Mouse (Mus musculus): ENCODE data around the gene P2ry2.

Gene P2ry2

DNA sequence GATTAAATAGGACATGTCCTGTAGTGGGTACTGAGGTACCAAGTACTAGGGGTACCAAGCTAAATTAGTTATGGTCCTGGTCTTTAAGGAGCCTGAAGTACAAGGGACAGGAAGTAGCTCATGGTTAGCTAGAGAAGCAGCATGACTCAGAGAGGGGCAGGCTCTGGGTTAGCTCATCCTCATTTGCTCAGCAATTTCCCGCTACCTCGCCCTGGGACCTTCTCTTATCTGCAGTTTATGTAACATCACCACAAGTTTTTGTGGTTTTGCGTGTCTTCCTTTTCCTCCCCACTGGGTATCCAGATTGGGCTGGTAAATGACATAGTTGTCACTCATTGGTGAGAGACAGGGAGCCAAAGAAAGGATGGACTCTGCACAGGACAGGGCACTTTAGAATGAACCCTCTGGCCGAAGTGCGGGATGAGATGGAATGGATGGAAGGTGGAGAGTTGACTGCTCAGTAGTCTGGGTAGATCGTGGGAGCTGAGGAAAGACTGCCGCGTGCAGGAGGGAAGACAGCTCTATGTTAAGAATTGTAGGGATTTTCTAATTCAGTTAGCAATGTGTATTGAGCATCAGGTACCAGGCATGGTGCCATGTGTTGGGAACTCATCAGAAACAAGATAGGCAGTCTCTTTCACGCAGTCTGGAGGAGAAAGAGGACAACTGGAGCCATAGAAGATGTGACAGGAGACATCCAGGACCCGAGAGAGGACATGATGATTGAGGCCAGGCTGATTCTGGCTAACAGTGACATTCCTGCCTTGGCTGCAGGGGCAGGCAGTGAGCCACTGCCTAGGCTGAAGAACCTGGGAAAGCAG lies 15.2 kb upstream of the P2ry2 start:
- no peak for DNase-seq (ENCODE audit: low spot score in 2 of 2)

GRCm38 (mm10) chr7:101026836-101027235 lies 14.2 kb upstream of the P2ry2 start:
- no peak for DNase-seq (ENCODE audit: low spot score in 2 of 2)

GRCm38 (mm10) chr7:101017492-101017891 lies 4.8 kb upstream of the P2ry2 start:
- DNase-seq (ENCODE audit: low spot score in 2 of 2), result no peak

DNA sequence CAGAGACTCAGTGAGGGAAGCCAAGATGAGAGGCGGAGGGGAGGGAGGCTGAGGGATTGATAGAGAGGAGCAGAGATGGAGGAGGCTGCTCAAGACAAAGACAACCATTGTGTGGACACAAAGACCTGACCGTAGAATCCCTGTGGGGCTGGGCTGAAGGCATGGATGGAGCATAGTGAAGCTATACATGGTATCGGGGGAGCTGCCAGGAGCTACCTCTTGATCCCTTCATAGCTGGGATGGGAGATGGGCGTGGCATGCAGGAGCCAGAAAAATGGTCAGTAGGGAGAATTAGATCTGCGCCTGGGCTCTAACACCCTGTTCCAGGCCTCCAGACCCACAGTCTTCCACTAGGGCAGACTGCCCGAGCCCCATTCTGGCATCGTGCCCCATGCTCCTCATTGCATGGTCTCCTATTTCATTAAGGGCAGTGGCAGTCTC lies 4.4 kb upstream of the P2ry2 start:
- DNase-seq (ENCODE audit: low spot score in 2 of 2), result peak in 1 of 2 experiments; percentile 25

DNA sequence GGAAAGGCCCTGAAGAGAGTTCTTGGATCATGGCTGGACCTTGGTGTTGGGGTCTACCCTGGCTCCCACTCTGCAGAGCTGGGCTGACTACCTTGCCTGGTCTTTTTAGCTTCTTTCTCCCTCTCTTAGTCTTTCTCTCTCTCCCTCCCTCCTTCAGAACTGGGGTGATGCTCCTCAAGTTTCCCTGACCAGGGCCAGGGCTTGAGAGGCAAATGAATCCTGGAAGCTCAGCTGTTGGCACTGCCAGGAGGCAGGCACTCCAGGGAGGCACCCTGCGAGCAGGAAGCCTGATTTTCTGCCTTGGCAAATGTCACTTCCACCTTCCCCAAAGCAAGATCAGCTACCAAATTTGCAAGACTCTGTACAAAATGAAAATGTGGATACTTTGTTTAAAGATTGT lies 2.3 kb upstream of the P2ry2 start:
- DNase-seq (ENCODE audit: low spot score in 2 of 2), result no peak

DNA sequence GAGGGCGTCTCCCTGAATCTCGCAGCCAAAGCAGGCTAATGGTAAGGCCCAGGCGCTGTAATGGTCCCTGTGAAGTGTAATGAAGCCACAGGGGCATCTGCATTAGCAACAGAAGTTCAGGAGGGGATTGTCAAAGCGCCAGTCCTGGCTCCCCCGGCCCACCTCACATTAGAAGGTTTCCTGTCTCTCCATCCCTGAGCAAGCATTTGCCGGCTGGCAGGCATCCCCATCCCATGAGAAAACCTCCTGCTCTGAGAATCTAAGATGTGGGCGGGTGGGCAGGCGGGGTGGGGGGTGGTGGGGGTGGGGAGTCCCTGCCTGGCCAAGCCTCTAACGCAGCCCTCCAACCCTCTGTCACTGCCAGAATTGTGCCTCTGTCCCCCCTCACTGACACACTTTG lies 1.4 kb upstream of the P2ry2 start:
- no peak for DNase-seq (ENCODE audit: low spot score in 2 of 2)

GRCm38 (mm10) chr7:101011681-101012367 lies 842 bp downstream of the P2ry2 start:
- no peak for DNase-seq (ENCODE audit: low spot score in 2 of 2)

DNA sequence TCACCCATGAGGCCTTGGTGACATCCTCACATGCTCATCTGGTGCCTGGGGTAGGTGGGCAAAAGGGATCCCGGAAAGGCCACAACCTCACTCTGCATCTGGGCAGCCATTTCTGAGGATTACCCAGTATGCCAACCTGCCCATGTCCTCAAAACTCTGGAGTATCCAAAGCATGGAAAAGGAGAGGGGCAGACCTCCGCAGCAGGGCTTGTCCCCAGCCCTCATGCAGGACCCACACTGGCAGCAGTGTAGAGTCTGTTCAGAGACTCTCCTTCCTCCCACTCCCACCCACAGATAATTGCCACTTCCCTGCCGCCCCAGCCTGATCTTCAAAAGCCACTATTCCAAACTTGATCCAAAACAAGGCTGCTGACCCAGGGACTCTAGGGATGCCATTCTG lies 1.9 kb downstream of the P2ry2 start:
- DNase-seq (ENCODE audit: low spot score in 2 of 2), result no peak

GRCm38 (mm10) chr7:101006201-101006600 lies 6.5 kb downstream of the P2ry2 start:
- no peak for DNase-seq (ENCODE audit: low spot score in 2 of 2)

DNA sequence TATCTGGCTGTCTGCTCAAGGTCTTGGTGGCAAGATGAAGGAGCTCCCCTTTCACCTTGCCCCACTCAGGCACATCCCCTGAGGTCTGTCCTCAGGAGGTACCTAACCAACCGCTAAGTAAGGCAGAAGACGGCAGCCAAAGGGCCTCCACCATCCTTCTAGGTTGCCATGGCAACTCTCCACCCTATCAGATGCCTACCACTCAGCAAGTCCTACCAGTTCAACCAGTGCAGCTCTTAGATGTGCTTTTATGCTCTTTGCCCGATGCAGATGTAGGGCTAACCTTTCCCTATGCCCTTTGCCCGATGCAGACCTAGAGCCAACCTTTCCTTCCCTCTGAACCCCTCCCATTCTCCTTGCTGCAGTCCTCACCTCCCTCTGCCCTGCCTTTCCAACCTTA lies 7.5 kb downstream of the P2ry2 start:
- DNase-seq (ENCODE audit: low spot score in 2 of 2), result no peak

DNA sequence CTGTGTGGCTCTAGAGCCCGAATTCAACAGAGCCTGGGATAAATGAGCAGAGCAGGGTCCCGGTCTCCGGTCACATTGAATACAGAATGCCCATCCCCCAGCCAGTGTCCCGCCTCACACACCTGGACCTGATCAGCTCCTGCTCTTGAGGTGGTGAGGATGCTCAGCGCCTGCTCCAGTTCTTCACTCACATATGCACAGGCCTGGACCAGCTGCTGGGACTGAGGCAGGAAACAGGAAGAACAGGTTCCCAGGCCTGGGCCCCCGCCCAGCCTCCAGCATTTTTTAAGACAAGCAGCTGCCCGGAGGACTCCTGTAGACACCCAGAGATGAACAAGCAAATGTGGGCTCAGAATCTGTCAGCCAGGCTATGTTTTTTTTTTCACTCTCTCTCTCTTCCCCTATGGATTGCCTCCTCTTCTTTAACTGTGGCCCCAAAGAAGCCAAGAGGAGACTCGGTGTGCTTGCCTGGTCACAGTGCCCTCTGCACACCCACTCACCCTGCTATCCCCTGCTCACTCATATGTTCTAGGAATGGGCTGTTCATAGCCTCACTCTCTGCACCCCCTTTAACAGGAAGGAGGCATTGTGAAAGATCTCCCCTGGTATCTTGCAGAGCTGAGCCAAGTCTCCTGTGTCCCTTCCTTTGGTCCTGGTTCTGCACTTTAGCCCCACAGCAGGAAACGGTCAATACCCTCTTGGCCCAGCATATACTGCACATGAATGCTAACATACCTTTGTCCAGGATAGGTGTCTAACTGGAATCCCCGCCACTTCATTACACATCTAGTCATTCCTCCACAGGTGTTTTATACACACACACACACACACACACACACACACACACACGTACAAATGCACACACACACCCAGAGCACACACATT lies 9.0 kb downstream of the P2ry2 start:
- DNase-seq (ENCODE audit: low spot score in 2 of 2), result no peak

GRCm38 (mm10) chr7:101002274-101002673 lies 10.4 kb downstream of the P2ry2 start:
- no peak for DNase-seq (ENCODE audit: low spot score in 2 of 2)

DNA sequence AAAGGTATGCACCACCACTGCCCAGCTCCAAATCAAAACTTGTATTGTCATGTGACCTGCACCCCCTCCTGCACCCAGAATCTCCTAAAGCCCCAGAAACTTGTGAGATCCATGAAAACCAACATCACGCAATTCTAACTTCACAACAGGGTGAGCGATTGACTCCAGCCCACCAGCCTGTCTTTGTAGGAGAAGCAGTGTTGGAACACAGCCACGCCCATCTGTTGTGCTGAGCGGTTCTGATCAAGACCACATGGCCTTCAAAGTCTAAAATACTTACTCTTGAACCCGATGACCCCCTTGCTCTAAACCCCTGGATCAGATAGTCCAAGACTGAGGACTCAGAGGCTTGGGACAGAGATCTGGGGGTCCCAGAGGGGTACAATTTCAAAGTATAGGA lies 13.0 kb downstream of the P2ry2 start:
- DNase-seq (ENCODE audit: low spot score in 2 of 2), result no peak

- no peak for DNase-seq (ENCODE audit: low spot score in 2 of 2)
These were observed 14.1 kb downstream of the P2ry2 start for GRCm38 (mm10) chr7:100998578-100998960.

DNA sequence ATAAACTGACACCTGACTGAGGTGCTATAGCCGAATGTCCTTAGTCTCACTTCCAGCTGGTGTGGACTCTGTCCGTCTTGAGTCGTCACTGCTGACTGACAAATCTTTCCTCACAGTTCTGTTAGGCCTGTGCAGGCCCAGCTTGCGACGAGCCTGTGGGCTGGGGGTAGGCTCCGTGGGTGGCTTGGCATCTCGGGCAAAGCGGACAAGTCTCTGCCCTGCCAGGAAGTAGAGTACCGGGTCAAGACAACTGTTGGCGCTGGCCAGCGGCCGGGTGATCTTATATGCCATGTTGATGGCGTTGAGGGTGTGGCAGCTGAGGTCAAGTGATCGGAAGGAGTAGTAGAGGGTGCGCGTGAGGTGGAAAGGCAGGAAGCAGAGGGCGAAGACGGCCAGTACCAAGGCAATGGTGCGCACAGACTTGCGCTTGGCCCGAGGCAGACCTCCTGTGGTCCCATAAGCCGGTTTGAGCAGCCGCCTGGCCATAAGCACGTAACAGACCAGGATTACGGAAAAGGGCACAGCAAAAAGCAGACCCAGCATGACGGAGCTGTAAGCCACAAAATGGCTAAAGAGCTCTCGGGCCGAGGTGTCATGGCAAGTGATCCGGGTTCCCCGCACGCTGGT lies 14.6 kb downstream of the P2ry2 start:
- DNase-seq (ENCODE audit: low spot score in 2 of 2), result no peak

DNA sequence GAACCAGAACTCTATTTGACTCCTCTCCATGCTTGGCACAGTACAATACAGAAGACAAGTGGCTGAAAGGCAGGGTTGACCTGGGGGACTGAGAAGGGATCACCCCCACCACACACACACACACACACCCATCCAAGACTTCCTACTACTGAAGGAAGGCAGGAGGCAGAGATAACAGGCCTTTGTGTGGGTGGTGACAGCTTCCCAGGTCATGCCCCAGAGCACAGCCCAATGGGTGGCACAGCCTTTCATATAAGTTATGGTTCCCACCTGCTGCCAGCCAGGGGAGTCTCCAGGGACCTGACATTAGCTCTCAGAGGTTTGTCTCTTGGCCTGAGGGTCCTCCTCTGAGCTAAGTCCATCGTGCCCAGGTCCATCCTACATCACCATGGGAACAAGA lies 15.5 kb downstream of the P2ry2 start:
- no peak for DNase-seq (ENCODE audit: low spot score in 2 of 2)

- DNase-seq (ENCODE audit: low spot score in 2 of 2), result no peak
These were observed 16.7 kb downstream of the P2ry2 start for GRCm38 (mm10) chr7:100995951-100996350.

GRCm38 (mm10) chr7:100995260-100995864 lies 17.3 kb downstream of the P2ry2 start:
- DNase-seq (ENCODE audit: low spot score in 2 of 2), result no peak

- DNase-seq (ENCODE audit: low spot score in 2 of 2), result no peak
These were observed 19.5 kb downstream of the P2ry2 start for GRCm38 (mm10) chr7:100993166-100993565.

- DNase-seq (ENCODE audit: low spot score in 2 of 2), result no peak
These were observed 20.7 kb downstream of the P2ry2 start for GRCm38 (mm10) chr7:100991972-100992371.

DNA sequence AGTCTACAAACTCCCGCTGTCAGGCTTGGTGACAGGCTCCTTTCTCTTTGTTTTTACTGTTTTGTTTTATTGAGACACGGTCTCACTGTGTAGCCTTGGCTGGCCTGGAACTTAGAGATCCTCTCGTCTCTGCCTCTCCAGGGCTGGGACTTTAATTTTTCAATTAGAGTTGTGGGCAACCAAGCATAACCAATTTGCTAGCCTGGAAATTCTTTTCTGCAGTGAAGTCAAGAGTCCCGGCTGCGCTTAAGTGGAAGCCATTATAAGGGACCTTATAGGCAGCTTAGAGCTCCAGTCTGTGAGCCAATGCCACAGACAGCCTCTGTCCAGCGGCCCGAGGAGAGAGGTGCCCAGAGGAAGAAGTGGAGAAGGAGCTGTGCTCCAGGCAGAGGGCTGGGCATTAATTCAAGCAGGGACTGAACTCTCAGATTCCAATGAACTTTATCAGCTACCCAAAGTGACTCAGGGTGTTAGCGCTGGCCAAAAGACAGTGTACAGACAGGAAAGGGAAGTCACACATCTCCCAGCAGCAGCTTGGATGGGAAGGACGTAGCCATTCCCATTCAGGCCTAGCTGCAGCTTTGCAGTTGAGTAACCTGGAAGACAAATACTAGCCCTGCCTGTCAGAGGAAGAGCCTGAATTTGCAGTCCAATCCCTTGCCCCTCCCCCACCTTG lies 21.9 kb downstream of the P2ry2 start:
- no peak for DNase-seq (ENCODE audit: low spot score in 2 of 2)

All from frontal cortex, postnatal 14 days (tissue).